Mouse (Mus musculus) stomach, postnatal 0 days (tissue): ENCODE results near the gene Dscam. TPM values are rescaled to one million over a fixed set of nuclear protein-coding genes. Genes with fewer than 3 reads are reported as not detected.

Experiments used
- ATAC-seq: fragments of 200-750 bp; cut with Nextera tagmentation; 2 replicates; pipeline ENCODE4 v1.8.0; 2017; ENCODE audit not compliant: low FRiP score, low TSS enrichment
- DNase-seq: peaks from one replicate; pipeline ENCODE4 v3.0.0-alpha.2; 2016; ENCODE audit warnings: low spot score
- H3K27ac ChIP-seq: fragments of 300-500 bp; sonication (generic); replicated peaks from 2 replicates; pipeline ENCODE4 v1.5.1; 2014; ENCODE audit warnings: mild to moderate bottlenecking, control low read depth
- H3K27me3 ChIP-seq: fragments of 300-500 bp; sonication (generic); 2 replicates; pipeline ENCODE4 v1.6.1; 2014; ENCODE audit warnings: low read length; ENCODE audit not compliant: control insufficient read depth, insufficient read depth
- H3K36me3 ChIP-seq: fragments of 300-500 bp; sonication (generic); 2 replicates; pipeline ENCODE4 v1.6.1; 2014; ENCODE audit warnings: low read length, mixed read lengths; ENCODE audit not compliant: control insufficient read depth, insufficient read depth
- H3K4me1 ChIP-seq: fragments of 300-500 bp; sonication (generic); replicated peaks from 2 replicates; pipeline ENCODE4 v1.6.1; 2014; ENCODE audit warnings: antibody characterized with exemption; ENCODE audit not compliant: control insufficient read depth, insufficient read depth
- H3K4me2 ChIP-seq: fragments of 300-500 bp; sonication (generic); replicated peaks from 2 replicates; pipeline ENCODE4 v1.6.1; 2014; ENCODE audit warnings: low read depth, mild to moderate bottlenecking, control low read depth, moderate library complexity
- H3K4me3 ChIP-seq: fragments of 300-500 bp; sonication (generic); 2 replicates; pipeline ENCODE4 v1.5.1; 2014; ENCODE audit warnings: low read depth, low read length, control low read depth
- H3K9ac ChIP-seq: fragments of 300-500 bp; sonication (generic); 2 replicates; pipeline ENCODE4 v1.6.1; 2014; ENCODE audit warnings: mild to moderate bottlenecking, low read length, control low read depth, mixed read lengths
- H3K9me3 ChIP-seq: fragments of 300-500 bp; sonication (generic); 2 replicates; pipeline ENCODE4 v1.6.1; 2016; ENCODE audit warnings: low read length; ENCODE audit not compliant: control insufficient read depth
- CTCF ChIP-seq: IDR thresholded peaks from 2 replicates; pipeline ENCODE4 v1.5.1; 2016; ENCODE audit warnings: antibody characterized with exemption, low read depth, mild to moderate bottlenecking, moderate library complexity
- EP300 ChIP-seq: optimal IDR thresholded peaks from 2 replicates; pipeline ENCODE3; 2016; ENCODE audit warnings: antibody characterized with exemption
- WGBS: fragments of 180-500 bp; shearing (Covaris S2); extraction: QIAGEN DNeasy Blood & Tissue Kit; methylation state at CpG from one replicate; pipeline ENCODE4 v1.1.7; 2014; 5-methylcytosine and 5-hydroxymethylcytosine counted together
- polyA plus RNA-seq: library from polyadenylated mRNA; unstranded; fragments of >200 nt; fragmentation: Nextera tagmentation; extraction: Ambion mirVana; gene quantifications from 2 replicates; pipeline ENCODE4 v1.2.1, GENCODE M21; 2015

Dscam gene
- polyA plus RNA-seq, 1 experiment from 2014 or later, result 0.13 TPM

GRCm38 (mm10) chr16:96910405-96911164 lies 260.0 kb downstream of the Dscam start:
- no peaks in the 10 kb centered on the region for H3K9me3 ChIP-seq
- 56% methylated on average over 4 of the region's 4 CpGs for WGBS
- no peak overlapping the region for H3K27ac ChIP-seq
- H3K9ac ChIP-seq, result no peak overlapping the region
- DNase-seq, result no peak
- no peak for TF ChIP-seq EP300
- TF ChIP-seq CTCF, result no peak
- no peak overlapping the region for H3K4me3 ChIP-seq
- no peaks in the 10 kb centered on the region for H3K36me3 ChIP-seq
- H3K4me2 ChIP-seq, result no peak overlapping the region
- no peak for ATAC-seq
- H3K27me3 ChIP-seq, result no peaks in the 10 kb centered on the region
- H3K4me1 ChIP-seq, result no peaks in the 10 kb centered on the region

GRCm38 (mm10) chr16:96907818-96908217 lies 262.7 kb downstream of the Dscam start:
- Histone ChIP-seq H3K4me1 (no peaks in the 10 kb centered on the region), H3K36me3 (no peaks in the 10 kb centered on the region), H3K9ac (no peak overlapping the region), H3K27ac (no peak overlapping the region), H3K27me3 (no peaks in the 10 kb centered on the region), H3K9me3 (no peaks in the 10 kb centered on the region), H3K4me2 (no peak overlapping the region), H3K4me3 (no peak overlapping the region)
- WGBS, result 88% methylated on average over 1 of the region's 1 CpGs
- TF ChIP-seq CTCF (no peak), EP300 (no peak)
- ATAC-seq (no peak), DNase-seq (no peak)

- no peak for TF ChIP-seq CTCF
- TF ChIP-seq EP300, result no peak
- H3K4me3 ChIP-seq, result no peak overlapping the region
- no peak overlapping the region for H3K4me2 ChIP-seq
- DNase-seq (no peak), ATAC-seq (no peak)
- H3K27ac ChIP-seq, result no peak overlapping the region
- no peak overlapping the region for H3K9ac ChIP-seq
- H3K4me1 ChIP-seq, result no peaks in the 10 kb centered on the region
- 44% methylated on average over 1 of the region's 1 CpGs for WGBS
- no peaks in the 10 kb centered on the region for H3K27me3 ChIP-seq
- no peaks in the 10 kb centered on the region for H3K36me3 ChIP-seq
- H3K9me3 ChIP-seq, result no peaks in the 10 kb centered on the region
Measured at GRCm38 (mm10) chr16:96907081-96907480, 263.5 kb downstream of the Dscam start.

GRCm38 (mm10) chr16:96906630-96907029 lies 263.9 kb downstream of the Dscam start:
- Histone ChIP-seq H3K27ac (no peak overlapping the region), H3K4me1 (no peaks in the 10 kb centered on the region), H3K4me2 (no peak overlapping the region), H3K9me3 (no peaks in the 10 kb centered on the region), H3K9ac (no peak overlapping the region), H3K36me3 (no peaks in the 10 kb centered on the region), H3K27me3 (no peaks in the 10 kb centered on the region), H3K4me3 (no peak overlapping the region)
- no peak for TF ChIP-seq CTCF
- no peak for TF ChIP-seq EP300
- ATAC-seq (no peak), DNase-seq (no peak)
- 64% methylated on average over 2 of the region's 2 CpGs for WGBS

GRCm38 (mm10) chr16:96904761-96905160 lies 265.8 kb downstream of the Dscam start:
- Histone ChIP-seq H3K4me1 (no peaks in the 10 kb centered on the region), H3K27me3 (no peaks in the 10 kb centered on the region), H3K27ac (no peak overlapping the region), H3K36me3 (no peaks in the 10 kb centered on the region), H3K9ac (no peak overlapping the region), H3K9me3 (no peaks in the 10 kb centered on the region), H3K4me2 (no peak overlapping the region), H3K4me3 (no peak overlapping the region)
- WGBS, result 54% methylated on average over 2 of the region's 2 CpGs
- DNase-seq (no peak), ATAC-seq (no peak)
- no peak for TF ChIP-seq EP300
- no peak for TF ChIP-seq CTCF

- WGBS, result 18% methylated on average over 2 of the region's 2 CpGs
- Histone ChIP-seq H3K9ac (no peak overlapping the region), H3K36me3 (no peaks in the 10 kb centered on the region), H3K4me2 (no peak overlapping the region), H3K27me3 (no peaks in the 10 kb centered on the region), H3K27ac (no peak overlapping the region), H3K4me3 (no peak overlapping the region), H3K4me1 (no peaks in the 10 kb centered on the region), H3K9me3 (no peaks in the 10 kb centered on the region)
- ATAC-seq (no peak), DNase-seq (no peak)
- TF ChIP-seq CTCF (no peak), EP300 (no peak)
Measured at GRCm38 (mm10) chr16:96904359-96904758, 266.2 kb downstream of the Dscam start.
